Mouse (Mus musculus) left cerebral cortex, adult 2 months (tissue): ENCODE data around the gene Ccdc148. TPM values are rescaled to one million over a fixed set of nuclear protein-coding genes. Genes with fewer than 3 reads are reported as not detected.

Source experiments
- DNase-seq, 2 experiments: peaks; one replicate each; pipeline ENCODE4 v3.0.0; 2021 to 2022; ENCODE audit warnings: low spot score in 2 of 2, mixed read lengths in 1 of 2; ENCODE audit errors: extremely low spot score in 1 of 2
- H3K27ac ChIP-seq: fragments of 200-600 bp; 2 replicates; pipeline ENCODE4 v1.8.1; 2022
- H3K4me3 ChIP-seq: fragments of 200-600 bp; 2 replicates; pipeline ENCODE4 v1.8.1; 2022
- CTCF ChIP-seq: fragments of 200-600 bp; IDR thresholded peaks from 2 replicates; pipeline ENCODE4 v1.8.1; 2022; ENCODE audit warnings: antibody characterized with exemption, mild to moderate bottlenecking, moderate library complexity
- intact Hi-C: fragments of 180-260 bp; cut with DNase I; formaldehyde crosslinking; loops from one replicate; pipeline ENCODE4 v1.15.1; 2025
- long read RNA-seq, 2 experiments: library from polyadenylated mRNA; stranded (forward); transcript quantifications; one replicate each; pipeline ENCODE4 v2.0.0; 2021; ENCODE audit warnings: borderline mapping rate in 2 of 2
- total RNA-seq, 2 experiments: library from RNA; stranded (reverse); gene quantifications; 2 replicates each; pipeline ENCODE4 v1.2.3; 2021

Ccdc148 gene
- total RNA-seq, result 10 to 100 TPM; 12.6 to 14.2 TPM
- long read RNA-seq, experiment 1, full-length matches to known transcripts, result 3 of 7 reads
- long read RNA-seq, experiment 1, partial matches to known transcripts, result 0 of 7 reads
- long read RNA-seq, experiment 1, other reads (novel, unspliced or antisense), result 4 of 7 reads
- long read RNA-seq, experiment 2, full-length matches to known transcripts, result 1 of 4 reads
- long read RNA-seq, experiment 2, partial matches to known transcripts, result 2 of 4 reads
- long read RNA-seq, experiment 2, other reads (novel, unspliced or antisense), result 1 of 4 reads

DNA sequence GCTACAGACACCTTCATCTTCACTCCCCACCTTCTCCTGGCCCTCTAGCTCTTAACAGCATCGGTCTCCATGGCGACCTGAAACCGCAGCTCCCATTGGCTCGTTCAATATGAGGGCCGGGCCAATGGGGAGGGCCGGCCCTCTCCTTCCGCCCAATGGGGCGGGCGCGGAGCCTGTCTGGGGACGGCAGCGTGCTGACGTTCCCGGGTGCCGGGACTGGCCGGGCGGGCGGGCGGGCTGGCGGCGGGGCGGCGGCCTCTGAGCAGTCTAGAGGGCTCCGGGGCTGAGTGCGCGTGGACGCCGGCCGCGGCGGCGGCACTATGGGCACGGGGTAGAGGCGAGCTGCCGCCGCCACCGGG, at the start of gene Ccdc148, which contains the start of gene Pkp4:
Gene Ccdc148, minus strand, starts transcription at position 79 of the 359 bp plus-strand sequence.
Gene Pkp4, plus strand, starts transcription at position 246 of the 359 bp plus-strand sequence.
- intact Hi-C loops, result loop anchor here (2.0 to 5.0 kb wide), 6 partner anchors 42 to 423 kb away; no protein-coding TSS in a partner anchor
- Histone ChIP-seq H3K27ac (peak within 1 kb of the TSS; percentile 95), H3K4me3 (peak within 1 kb of the TSS; percentile 93)
- DNase-seq, result peak; percentile 89 to 94
- TF ChIP-seq CTCF, result no peak

GRCm38 (mm10) chr2:59208276-59208675, 47.8 kb upstream of the Ccdc148 start:
- Histone ChIP-seq H3K27ac (no peak overlapping the region), H3K4me3 (no peak overlapping the region)
- TF ChIP-seq CTCF, result no peak
- intact Hi-C loops, result no loop called here
- DNase-seq, result no peak

- H3K27ac ChIP-seq, result no peak overlapping the region
- DNase-seq, result no peak
- TF ChIP-seq CTCF, result no peak
- intact Hi-C loops, result no loop called here
- H3K4me3 ChIP-seq, result no peak overlapping the region
Measured at GRCm38 (mm10) chr2:59207725-59208124, 47.2 kb upstream of the Ccdc148 start.

DNA sequence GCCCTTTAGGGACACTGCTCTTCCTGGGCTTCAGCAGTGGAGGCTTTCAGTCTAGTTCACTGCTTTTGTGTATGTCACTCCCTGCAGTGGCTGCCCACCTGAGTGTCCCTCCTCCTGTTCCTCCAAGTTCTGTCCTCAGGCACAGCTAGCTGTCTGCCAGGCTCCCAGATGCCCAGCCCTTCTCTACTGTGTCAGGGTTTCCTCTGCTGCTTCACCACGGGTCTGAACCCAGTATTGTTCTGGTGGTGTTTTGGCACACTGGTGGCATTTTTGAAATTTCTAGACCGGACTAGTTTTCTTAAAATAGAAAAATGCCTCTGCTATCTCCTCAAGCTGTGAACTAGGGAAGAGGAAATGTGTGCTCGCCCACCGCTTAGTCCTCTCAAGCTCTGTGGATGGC, 46.8 kb upstream of the Ccdc148 start:
- DNase-seq, result no peak
- TF ChIP-seq CTCF, result no peak
- intact Hi-C loops, result no loop called here
- no peak overlapping the region for H3K4me3 ChIP-seq
- H3K27ac ChIP-seq, result no peak overlapping the region

DNA sequence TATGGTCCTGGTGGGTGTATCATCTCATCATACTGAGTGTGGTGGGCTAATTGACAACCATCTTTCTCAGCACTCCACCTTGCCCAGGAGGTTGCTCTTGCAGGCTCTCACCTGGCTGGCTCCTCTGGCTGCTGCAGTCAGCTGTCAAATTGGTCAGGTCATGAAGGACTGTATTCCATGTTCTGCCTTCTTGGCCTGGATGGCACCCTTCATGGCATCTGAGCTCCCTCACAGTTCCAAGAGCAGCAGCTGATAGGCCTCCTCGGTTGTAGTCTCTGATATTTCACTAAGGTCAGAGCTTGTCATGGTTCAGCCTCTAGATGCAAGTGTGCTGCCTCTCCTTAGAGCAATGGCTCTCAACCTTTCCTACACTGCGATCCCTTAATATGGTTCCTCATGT, 45.7 kb upstream of the Ccdc148 start:
- H3K4me3 ChIP-seq, result no peak overlapping the region
- no peak for DNase-seq
- no peak for TF ChIP-seq CTCF
- H3K27ac ChIP-seq, result no peak overlapping the region
- intact Hi-C loops, result no loop called here

DNA sequence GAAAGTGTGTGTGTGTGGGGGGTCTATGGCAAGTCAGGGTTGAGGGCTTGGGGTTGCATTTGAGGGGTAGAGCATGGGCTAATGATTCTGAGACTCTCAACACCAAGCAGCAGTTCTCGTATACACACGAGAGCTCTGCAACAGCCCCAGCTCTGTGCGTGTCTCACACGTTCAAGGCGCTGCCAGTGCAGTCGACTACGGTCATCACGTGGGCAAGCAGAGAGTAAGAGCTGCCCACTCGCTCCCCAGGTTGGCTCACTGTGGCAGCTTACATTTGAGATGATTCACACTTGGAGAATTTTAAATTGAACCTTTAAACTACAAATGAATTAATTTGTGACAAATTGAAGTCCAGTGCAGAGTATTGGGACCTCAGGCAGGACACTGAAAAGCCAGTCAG, 44.6 kb upstream of the Ccdc148 start:
- Histone ChIP-seq H3K4me3 (no peak overlapping the region), H3K27ac (no peak overlapping the region)
- intact Hi-C loops, result no loop called here
- DNase-seq, result peak in 1 of 2 experiments; percentile 40
- TF ChIP-seq CTCF, result no peak

DNA sequence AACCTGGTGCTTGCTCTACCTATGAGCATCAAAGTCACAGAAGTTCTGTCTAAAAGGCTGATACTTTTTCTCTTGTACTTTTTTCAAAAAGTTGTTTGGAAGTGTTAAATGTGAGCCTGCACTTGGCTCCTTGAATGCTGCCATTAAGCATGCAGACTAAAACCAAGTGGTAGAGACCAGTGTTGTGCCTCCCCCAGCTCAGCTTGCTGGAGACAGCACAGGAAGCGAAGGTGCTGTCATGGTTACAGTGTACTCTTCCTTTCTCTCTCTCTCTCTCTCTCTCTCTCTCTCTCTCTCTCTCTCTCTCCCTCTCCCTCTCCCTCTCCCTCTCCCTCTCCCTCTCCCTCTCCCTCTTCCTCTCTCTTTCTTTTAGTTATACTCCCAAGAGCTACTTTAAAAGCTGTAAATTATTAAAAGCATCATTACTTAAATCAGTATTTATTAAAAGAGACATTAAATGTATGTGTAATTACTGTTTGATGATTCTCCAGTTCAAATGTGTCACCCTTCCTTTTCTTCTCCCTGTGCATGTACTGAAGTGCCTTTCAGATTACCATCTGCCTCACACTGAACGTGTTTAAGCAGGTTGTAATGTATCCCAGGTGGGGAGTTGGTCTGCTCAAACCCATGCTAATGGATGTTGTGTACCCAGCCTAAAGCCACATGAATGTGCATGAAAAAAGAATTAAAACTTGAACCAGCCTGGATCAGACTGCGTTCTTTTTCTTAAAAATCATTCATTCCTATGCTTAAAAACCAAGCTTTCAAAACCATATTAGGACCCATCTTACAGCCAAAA, 43.3 kb upstream of the Ccdc148 start:
- Histone ChIP-seq H3K4me3 (no peak overlapping the region), H3K27ac (no peak overlapping the region)
- DNase-seq, result no peak
- TF ChIP-seq CTCF, result no peak
- intact Hi-C loops, result loop anchor here (5.0 kb wide), 1 partner anchor 42 kb away; the partner anchor contains the start of genes Ccdc148 and Pkp4

DNA sequence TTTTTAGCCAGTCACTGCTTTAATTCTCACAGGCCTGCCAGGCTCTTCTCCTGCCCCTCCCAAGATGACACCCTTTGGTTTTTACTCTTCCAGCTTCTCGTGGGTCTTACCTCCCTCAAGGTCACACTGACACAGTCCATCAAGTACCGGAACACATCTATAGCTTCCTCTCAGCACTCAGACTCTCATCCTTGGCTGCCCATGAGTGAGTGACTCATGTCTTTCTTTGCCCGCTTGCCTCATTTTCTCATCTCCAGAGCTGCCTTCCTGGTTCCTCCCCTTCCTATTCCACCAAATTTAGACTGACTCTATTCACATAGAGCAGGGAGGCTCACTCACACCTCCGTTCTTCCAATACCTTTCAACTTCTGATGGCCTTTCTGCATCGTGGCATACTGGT, 42.4 kb upstream of the Ccdc148 start:
- DNase-seq, result no peak
- intact Hi-C loops, result loop anchor here (5.0 kb wide), 1 partner anchor 41 kb away; the partner anchor contains the start of genes Ccdc148 and Pkp4
- H3K27ac ChIP-seq, result no peak overlapping the region; the same call in 1 of the 2 replicates
- TF ChIP-seq CTCF, result no peak
- no peak overlapping the region for H3K4me3 ChIP-seq

DNA sequence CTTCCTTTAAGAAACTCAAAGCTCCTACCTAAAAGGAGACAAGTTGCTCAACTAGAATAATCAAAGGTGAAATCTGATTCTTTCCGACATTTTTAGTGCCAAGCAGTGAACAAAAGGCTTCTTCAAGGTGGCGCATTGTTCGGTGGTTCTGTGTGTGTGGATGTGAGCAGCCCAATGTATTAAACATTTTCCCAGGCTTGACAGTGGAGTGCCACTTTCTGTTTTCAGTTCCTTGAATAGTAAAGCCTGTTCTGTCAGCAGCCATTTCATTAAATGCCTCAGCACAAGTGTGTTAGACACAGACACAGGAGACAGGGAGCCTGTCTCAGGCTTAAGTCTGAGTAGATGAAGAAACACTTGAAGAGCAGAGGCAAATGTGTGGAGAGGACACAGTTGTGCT, 40.0 kb upstream of the Ccdc148 start:
- Histone ChIP-seq H3K4me3 (no peak overlapping the region), H3K27ac (no peak overlapping the region)
- intact Hi-C loops, result loop anchor here (5.0 kb wide), 1 partner anchor 38 kb away; the partner anchor contains the start of genes Ccdc148 and Pkp4
- no peak for TF ChIP-seq CTCF
- no peak for DNase-seq

DNA sequence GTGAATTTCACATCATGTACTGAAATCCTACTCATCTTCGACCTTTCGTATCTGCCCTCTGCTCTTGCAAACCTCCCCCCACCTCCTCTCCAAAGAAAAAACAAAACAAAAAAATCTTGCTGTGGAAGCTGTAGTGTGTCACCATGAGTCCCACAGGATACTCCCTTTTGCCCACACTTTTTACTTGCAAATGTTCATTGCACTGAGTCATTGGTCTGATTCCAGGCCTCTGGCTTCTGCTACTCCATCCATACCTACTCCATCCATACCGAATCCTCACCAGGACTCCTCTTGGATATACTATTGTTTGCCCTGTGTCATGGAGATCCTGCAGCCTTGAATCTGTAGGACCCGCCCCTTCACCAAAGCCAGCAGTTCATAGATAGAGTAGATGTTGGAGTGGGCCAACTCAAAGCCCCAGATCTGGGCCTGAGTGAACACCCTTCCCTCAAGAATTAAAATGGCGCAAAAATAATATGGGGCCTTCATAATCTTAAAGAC, 39.0 kb upstream of the Ccdc148 start:
- intact Hi-C loops, result no loop called here
- no peak for TF ChIP-seq CTCF

DNA sequence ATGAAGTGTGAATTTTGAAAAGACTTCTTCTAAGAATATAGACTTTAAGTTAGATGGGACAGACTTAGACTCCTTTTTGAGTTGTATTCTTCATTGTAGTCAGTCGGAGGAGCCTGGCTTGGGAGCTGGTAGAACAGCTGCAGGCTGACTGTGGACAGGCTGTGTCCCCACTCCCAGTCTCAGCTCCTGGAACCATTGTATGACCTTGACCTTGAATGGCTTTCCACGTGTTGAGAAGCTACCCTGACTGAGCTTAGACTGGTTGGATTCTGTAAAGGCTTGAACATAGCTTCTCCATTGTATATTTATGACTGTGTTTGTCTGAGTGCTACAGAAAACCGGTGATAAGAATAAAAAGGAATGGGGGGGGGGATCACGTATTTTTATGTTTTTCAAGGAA, 36.7 kb upstream of the Ccdc148 start:
- Histone ChIP-seq H3K4me3 (no peak overlapping the region), H3K27ac (no peak overlapping the region)
- no peak for TF ChIP-seq CTCF
- intact Hi-C loops, result no loop called here
- DNase-seq, result no peak

More for the DNA sequence above, 39.0 kb upstream of the Ccdc148 start:
- no peak overlapping the region for H3K4me3 ChIP-seq
- DNase-seq, result no peak
- H3K27ac ChIP-seq, result no peak overlapping the region

DNA sequence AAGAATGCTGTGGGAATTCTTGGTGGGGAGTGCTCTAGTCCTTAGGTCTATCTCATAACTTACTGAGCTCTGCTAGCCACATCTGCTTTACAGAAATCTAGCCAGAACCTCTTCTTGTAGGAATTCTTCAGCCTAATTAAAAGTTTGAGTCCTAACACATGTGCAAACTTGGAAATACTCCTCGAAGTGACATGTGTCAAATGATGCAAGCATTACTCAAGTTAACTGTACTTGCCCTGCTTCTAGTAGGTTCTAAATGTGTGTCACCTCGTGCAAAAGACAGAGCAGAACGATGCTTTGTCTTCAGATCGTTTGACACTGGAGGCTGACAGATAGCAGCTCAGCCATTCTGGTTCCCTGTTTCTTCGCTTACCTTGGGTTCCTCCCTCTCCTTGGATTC, 32.6 kb upstream of the Ccdc148 start:
- TF ChIP-seq CTCF, result no peak
- intact Hi-C loops, result no loop called here

More for the DNA sequence above, 32.6 kb upstream of the Ccdc148 start:
- DNase-seq, result no peak
- Histone ChIP-seq H3K4me3 (no peak overlapping the region), H3K27ac (no peak overlapping the region)
